Mouse (Mus musculus) limb, embryonic 14.5 days (tissue): Measurements from ENCODE around the gene Pex19. TPM values are rescaled to one million over a fixed set of nuclear protein-coding genes. Genes with fewer than 3 reads are reported as not detected.

ENCODE experiments used
- ATAC-seq: fragments of 200-750 bp; cut with Nextera tagmentation; 2 replicates; pipeline ENCODE4 v1.8.0; 2017; ENCODE audit warnings: low read depth, moderate number of reproducible peaks, moderate TSS enrichment; ENCODE audit not compliant: low FRiP score
- DNase-seq: peaks from one replicate; pipeline ENCODE4 v3.0.0-alpha.2; 2015; ENCODE audit warnings: low spot score
- H3K27ac ChIP-seq: fragments of 300-500 bp; sonication (generic); replicated peaks from 2 replicates; pipeline ENCODE4 v1.5.1; 2014; ENCODE audit warnings: low read depth, mild to moderate bottlenecking, low read length, moderate library complexity, mixed read lengths
- H3K27me3 ChIP-seq: fragments of 300-500 bp; sonication (generic); 2 replicates; pipeline ENCODE4 v1.6.1; 2014; ENCODE audit warnings: low read length, mixed read lengths; ENCODE audit not compliant: control insufficient read depth, insufficient read depth
- H3K36me3 ChIP-seq: fragments of 300-500 bp; sonication (generic); 2 replicates; pipeline ENCODE4 v1.6.1; 2014; ENCODE audit warnings: mild to moderate bottlenecking, low read length, moderate library complexity, mixed read lengths; ENCODE audit not compliant: control insufficient read depth, insufficient read depth
- H3K4me1 ChIP-seq: fragments of 300-500 bp; sonication (generic); 2 replicates; pipeline ENCODE4 v1.6.1; 2014; ENCODE audit warnings: antibody characterized with exemption, low read length, mixed read lengths; ENCODE audit not compliant: control insufficient read depth, insufficient read depth
- H3K4me2 ChIP-seq: fragments of 300-500 bp; sonication (generic); replicated peaks from 2 replicates; pipeline ENCODE4 v1.6.1; 2014; ENCODE audit warnings: low read depth, mild to moderate bottlenecking, low read length, moderate library complexity; ENCODE audit not compliant: severe bottlenecking
- H3K4me3 ChIP-seq: fragments of 300-500 bp; sonication (generic); replicated peaks from 2 replicates; pipeline ENCODE4 v1.5.1; 2014; ENCODE audit warnings: low read length
- H3K9ac ChIP-seq: fragments of 300-500 bp; sonication (generic); 2 replicates; pipeline ENCODE4 v1.6.1; 2014; ENCODE audit warnings: mild to moderate bottlenecking, low read depth, low read length, moderate library complexity; ENCODE audit not compliant: severe bottlenecking
- H3K9me3 ChIP-seq: fragments of 300-500 bp; sonication (generic); 2 replicates; pipeline ENCODE4 v1.6.1; 2016; ENCODE audit warnings: low read length; ENCODE audit not compliant: control insufficient read depth
- POLR2A ChIP-seq: fragments of 200-500 bp; IDR thresholded peaks from 2 replicates; pipeline ENCODE4 v1.8.0; 2012; ENCODE audit warnings: inconsistent platforms, mild to moderate bottlenecking, moderate library complexity, borderline replicate concordance; ENCODE audit not compliant: insufficient read depth, insufficient read length; ENCODE audit errors: extremely low read depth
- WGBS: fragments of 180-500 bp; shearing (Covaris S2); extraction: QIAGEN DNeasy Blood & Tissue Kit; methylation state at CpG from one replicate; pipeline ENCODE4 v1.1.7; 2014; 5-methylcytosine and 5-hydroxymethylcytosine counted together
- polyA plus RNA-seq, 2 experiments: library from polyadenylated mRNA; depleted of rRNA in 1 of 2; stranded (reverse) in 1 of 2; unstranded in 1 of 2; fragments of >200 nt; fragmentation: Nextera tagmentation in 1 of 2; extraction: Ambion mirVana in 1 of 2; gene quantifications; 2 replicates each; pipeline versions ENCODE4 v1.2.1 to v1.2.3; 2012 to 2014

Pex19 gene
- polyA plus RNA-seq, 2 experiments = 100 to 129 TPM

DNA sequence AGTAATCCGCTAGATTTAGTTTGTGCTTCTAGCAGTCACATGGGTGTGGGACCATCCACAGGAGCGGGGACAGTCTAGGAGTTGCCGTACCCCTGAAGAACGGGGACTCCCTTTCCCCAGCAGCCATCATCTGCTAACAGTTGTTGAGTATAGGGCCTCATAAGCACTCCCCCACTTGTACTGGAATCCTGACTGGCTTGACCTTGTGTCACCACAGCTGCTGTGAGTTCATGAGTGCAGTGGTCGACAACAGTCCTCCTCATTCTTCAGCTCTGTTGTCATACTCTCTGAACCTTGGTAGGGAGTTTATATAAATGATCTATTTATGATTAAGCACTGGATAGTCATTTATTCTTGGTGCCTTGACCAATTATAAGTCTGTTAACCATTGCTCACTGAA lies 43.3 kb downstream of the Pex19 start:
- H3K36me3 ChIP-seq = peaks cover 95% of the 10 kb centered on the region
- H3K4me2 ChIP-seq = no peak overlapping the region
- no peak overlapping the region for H3K27ac ChIP-seq

DNA sequence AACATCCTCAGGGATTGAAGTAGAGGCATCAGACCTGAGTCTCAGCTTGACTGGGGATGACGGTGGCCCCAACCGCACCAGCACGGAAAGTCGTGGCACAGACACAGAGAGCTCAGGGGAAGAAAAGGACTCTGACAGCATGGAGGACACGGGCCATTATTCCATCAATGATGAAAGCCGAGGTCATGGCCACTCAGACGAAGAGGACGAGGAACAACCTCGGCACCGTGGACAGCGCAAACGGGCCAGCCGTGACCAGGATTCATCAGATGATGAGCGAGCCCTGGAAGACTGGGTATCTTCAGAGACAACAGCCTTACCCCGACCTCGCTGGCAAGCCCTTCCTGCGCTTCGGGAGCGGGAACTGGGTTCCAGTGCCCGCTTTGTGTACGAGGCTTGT lies 45.8 kb downstream of the Pex19 start:
- H3K36me3 ChIP-seq = peaks cover 90% of the 10 kb centered on the region
- H3K4me2 ChIP-seq = no peak overlapping the region
- H3K4me3 ChIP-seq = no peak overlapping the region
- 94% methylated on average over 21 of the region's 21 CpGs for WGBS
- H3K9ac ChIP-seq = no peak overlapping the region
- ATAC-seq (no peak), DNase-seq (no peak)
- no peaks in the 10 kb centered on the region for H3K27me3 ChIP-seq
- no peak overlapping the region for H3K27ac ChIP-seq
- no peaks in the 10 kb centered on the region for H3K9me3 ChIP-seq
- H3K4me1 ChIP-seq = no peaks in the 10 kb centered on the region
- TF ChIP-seq POLR2A = no peak

More for the DNA sequence above, 43.3 kb downstream of the Pex19 start:
- H3K9me3 ChIP-seq = no peaks in the 10 kb centered on the region
- no peak overlapping the region for H3K9ac ChIP-seq
- ATAC-seq = no peak
- no peaks in the 10 kb centered on the region for H3K4me1 ChIP-seq
- H3K4me3 ChIP-seq = no peak overlapping the region
- 90% methylated on average over 5 of the region's 5 CpGs for WGBS
- no peak for DNase-seq
- H3K27me3 ChIP-seq = no peaks in the 10 kb centered on the region
- TF ChIP-seq POLR2A = no peak

DNA sequence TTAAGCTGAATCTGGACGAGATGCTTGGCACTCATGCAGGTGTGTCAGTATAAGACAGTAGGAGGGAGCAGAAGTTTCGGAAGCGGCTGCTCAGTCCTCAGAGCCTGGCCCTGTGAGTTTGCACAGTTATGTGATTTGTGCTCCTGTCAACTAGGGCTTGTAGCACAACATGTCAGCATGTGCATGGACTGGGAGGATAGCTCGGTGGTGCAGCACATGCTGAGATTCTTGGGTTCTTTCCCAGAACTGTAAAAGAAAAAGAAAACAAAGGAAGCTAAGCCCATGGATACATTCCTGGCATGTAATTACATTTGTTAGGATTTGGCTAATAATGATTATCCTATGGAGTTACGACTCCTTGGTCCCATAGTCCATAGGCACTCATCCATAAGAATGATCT lies 46.6 kb downstream of the Pex19 start:
- DNase-seq (no peak), ATAC-seq (no peak)
- no peaks in the 10 kb centered on the region for H3K9me3 ChIP-seq
- no peaks in the 10 kb centered on the region for H3K4me1 ChIP-seq
- no peak overlapping the region for H3K27ac ChIP-seq
- TF ChIP-seq POLR2A = no peak
- no peaks in the 10 kb centered on the region for H3K27me3 ChIP-seq
- H3K9ac ChIP-seq = no peak overlapping the region
- peaks cover 90% of the 10 kb centered on the region for H3K36me3 ChIP-seq
- H3K4me2 ChIP-seq = no peak overlapping the region
- H3K4me3 ChIP-seq = no peak overlapping the region
- 87% methylated on average over 5 of the region's 5 CpGs for WGBS

DNA sequence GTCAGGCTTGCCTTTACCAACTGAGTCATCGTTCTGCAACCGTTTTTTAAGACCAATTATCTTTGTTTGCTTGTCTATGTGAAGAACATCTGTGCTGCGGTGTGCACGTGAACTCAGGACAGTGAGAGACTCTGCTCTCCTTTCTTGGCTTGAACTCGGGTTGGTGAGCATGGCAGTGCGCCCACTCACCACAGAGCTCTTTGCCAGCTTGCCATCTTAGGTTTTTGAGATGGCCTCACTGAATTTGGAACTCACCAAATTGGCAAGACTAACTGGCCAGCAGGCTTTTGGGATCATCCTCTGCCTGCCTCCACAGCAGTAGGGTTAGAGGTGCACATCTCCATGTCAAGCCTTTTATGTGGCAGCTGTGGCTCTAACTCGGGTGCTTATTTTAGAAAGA lies 51.2 kb downstream of the Pex19 start:
- H3K27ac ChIP-seq = no peak overlapping the region
- H3K4me3 ChIP-seq = no peak overlapping the region
- no peak for DNase-seq
- 91% methylated on average over 7 of the region's 7 CpGs for WGBS
- no peak overlapping the region for H3K9ac ChIP-seq
- H3K4me1 ChIP-seq = no peaks in the 10 kb centered on the region
- no peak for TF ChIP-seq POLR2A
- no peak overlapping the region for H3K4me2 ChIP-seq
- no peak for ATAC-seq
- no peaks in the 10 kb centered on the region for H3K27me3 ChIP-seq
- H3K36me3 ChIP-seq = peaks cover 88% of the 10 kb centered on the region
- H3K9me3 ChIP-seq = no peaks in the 10 kb centered on the region

DNA sequence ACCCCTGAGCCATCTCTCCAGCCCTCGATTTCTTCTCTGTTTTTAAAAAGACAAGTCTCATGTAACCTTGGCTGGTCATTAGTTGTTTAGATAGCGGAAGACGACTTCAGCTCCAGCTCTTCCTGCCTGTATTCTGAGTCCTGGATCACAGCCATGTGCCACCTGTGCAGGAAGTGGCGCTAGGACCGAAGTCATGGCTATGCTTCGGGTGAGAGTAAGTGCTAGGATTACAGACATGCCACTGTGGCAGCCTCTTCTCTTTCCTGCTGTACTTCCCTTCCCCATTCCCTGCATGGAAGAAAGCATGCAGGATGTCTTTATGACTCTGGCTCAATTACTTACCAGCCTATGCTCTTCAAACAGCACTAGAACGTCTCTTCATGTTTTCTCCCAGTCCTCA lies 52.5 kb downstream of the Pex19 start:
- Histone ChIP-seq H3K9ac (no peak overlapping the region), H3K27me3 (no peaks in the 10 kb centered on the region), H3K4me2 (no peak overlapping the region), H3K4me1 (no peaks in the 10 kb centered on the region), H3K36me3 (peaks cover 80% of the 10 kb centered on the region), H3K4me3 (no peak overlapping the region), H3K9me3 (no peaks in the 10 kb centered on the region), H3K27ac (no peak overlapping the region)
- DNase-seq (no peak), ATAC-seq (no peak)
- no peak for TF ChIP-seq POLR2A
- WGBS = 79% methylated on average over 7 of the region's 7 CpGs

DNA sequence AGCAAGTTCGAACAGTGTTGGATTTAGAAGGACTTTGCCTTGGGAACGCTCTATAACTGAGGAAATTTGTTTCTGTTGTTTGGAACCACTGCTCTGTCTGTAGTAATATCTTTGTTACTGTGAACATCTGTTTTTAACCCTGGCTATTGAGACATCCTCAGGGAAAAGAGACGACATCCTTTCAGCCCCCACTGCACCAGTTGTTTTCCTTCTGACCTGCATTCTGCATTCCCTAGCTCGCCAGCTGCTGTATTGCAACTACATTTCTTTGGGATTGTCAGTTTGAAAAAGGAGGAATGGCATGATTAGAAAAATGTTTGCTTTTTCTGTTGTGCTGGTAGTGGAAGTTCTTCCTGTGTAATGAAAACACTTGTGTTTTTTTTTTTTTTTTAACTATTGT lies 54.3 kb downstream of the Pex19 start:
- 65% methylated on average over 4 of the region's 4 CpGs for WGBS
- ATAC-seq (no peak), DNase-seq (peak; percentile 23)
- H3K4me2 ChIP-seq = no peak overlapping the region
- no peak overlapping the region for H3K9ac ChIP-seq
- peaks cover 79% of the 10 kb centered on the region for H3K36me3 ChIP-seq
- H3K4me3 ChIP-seq = no peak overlapping the region
- H3K9me3 ChIP-seq = no peaks in the 10 kb centered on the region
- no peak overlapping the region for H3K27ac ChIP-seq
- H3K4me1 ChIP-seq = no peaks in the 10 kb centered on the region
- no peaks in the 10 kb centered on the region for H3K27me3 ChIP-seq
- TF ChIP-seq POLR2A = no peak
